Mouse (Mus musculus) stomach, postnatal 0 days (tissue): ENCODE measurements around the gene Lpar4. TPM values are rescaled to one million over a fixed set of nuclear protein-coding genes. Genes with fewer than 3 reads are reported as not detected.

Experiments
- ATAC-seq: fragments of 200-750 bp; cut with Nextera tagmentation; 2 replicates; pipeline ENCODE4 v1.8.0; 2017; ENCODE audit not compliant: low FRiP score, low TSS enrichment
- DNase-seq: peaks from one replicate; pipeline ENCODE4 v3.0.0-alpha.2; 2016; ENCODE audit warnings: low spot score
- H3K27ac ChIP-seq: fragments of 300-500 bp; sonication (generic); replicated peaks from 2 replicates; pipeline ENCODE4 v1.5.1; 2014; ENCODE audit warnings: mild to moderate bottlenecking, control low read depth
- H3K27me3 ChIP-seq: fragments of 300-500 bp; sonication (generic); 2 replicates; pipeline ENCODE4 v1.6.1; 2014; ENCODE audit warnings: low read length; ENCODE audit not compliant: control insufficient read depth, insufficient read depth
- H3K36me3 ChIP-seq: fragments of 300-500 bp; sonication (generic); 2 replicates; pipeline ENCODE4 v1.6.1; 2014; ENCODE audit warnings: low read length, mixed read lengths; ENCODE audit not compliant: control insufficient read depth, insufficient read depth
- H3K4me1 ChIP-seq: fragments of 300-500 bp; sonication (generic); replicated peaks from 2 replicates; pipeline ENCODE4 v1.6.1; 2014; ENCODE audit warnings: antibody characterized with exemption; ENCODE audit not compliant: control insufficient read depth, insufficient read depth
- H3K4me2 ChIP-seq: fragments of 300-500 bp; sonication (generic); replicated peaks from 2 replicates; pipeline ENCODE4 v1.6.1; 2014; ENCODE audit warnings: low read depth, mild to moderate bottlenecking, control low read depth, moderate library complexity
- H3K4me3 ChIP-seq: fragments of 300-500 bp; sonication (generic); 2 replicates; pipeline ENCODE4 v1.5.1; 2014; ENCODE audit warnings: low read depth, low read length, control low read depth
- H3K9ac ChIP-seq: fragments of 300-500 bp; sonication (generic); 2 replicates; pipeline ENCODE4 v1.6.1; 2014; ENCODE audit warnings: mild to moderate bottlenecking, low read length, control low read depth, mixed read lengths
- H3K9me3 ChIP-seq: fragments of 300-500 bp; sonication (generic); 2 replicates; pipeline ENCODE4 v1.6.1; 2016; ENCODE audit warnings: low read length; ENCODE audit not compliant: control insufficient read depth
- CTCF ChIP-seq: IDR thresholded peaks from 2 replicates; pipeline ENCODE4 v1.5.1; 2016; ENCODE audit warnings: antibody characterized with exemption, low read depth, mild to moderate bottlenecking, moderate library complexity
- EP300 ChIP-seq: optimal IDR thresholded peaks from 2 replicates; pipeline ENCODE3; 2016; ENCODE audit warnings: antibody characterized with exemption
- WGBS: fragments of 180-500 bp; shearing (Covaris S2); extraction: QIAGEN DNeasy Blood & Tissue Kit; methylation state at CpG from one replicate; pipeline ENCODE4 v1.1.7; 2014; 5-methylcytosine and 5-hydroxymethylcytosine counted together
- polyA plus RNA-seq: library from polyadenylated mRNA; unstranded; fragments of >200 nt; fragmentation: Nextera tagmentation; extraction: Ambion mirVana; gene quantifications from 2 replicates; pipeline ENCODE4 v1.2.1, GENCODE M21; 2015

Lpar4 gene
- polyA plus RNA-seq: 6.9 and 7.1 TPM in 2 replicates

GRCm38 (mm10) chrX:106920175-106920827 lies at the start of gene Lpar4:
Lpar4 (plus strand) TSS chrX:106920625.
- Histone ChIP-seq H3K9me3 (no peaks in the 10 kb centered on the region), H3K4me2 (peak within 1 kb of the TSS; percentile 46), H3K27me3 (no peaks in the 10 kb centered on the region), H3K27ac (peak within 1 kb of the TSS; percentile 30), H3K4me3 (peak within 1 kb of the TSS; percentile 33), H3K36me3 (no peaks in the 10 kb centered on the region), H3K9ac (peak within 1 kb of the TSS; percentile 28), H3K4me1 (no peaks in the 10 kb centered on the region)
- no peak for ATAC-seq
- peak; percentile 22 for DNase-seq
- TF ChIP-seq EP300: no peak
- TF ChIP-seq CTCF: no peak
- WGBS: 11% methylated on average over 11 of the region's 11 CpGs

- Histone ChIP-seq H3K4me3 (no peak overlapping the region), H3K4me1 (no peaks in the 10 kb centered on the region), H3K27ac (0 out of 2 replicates have a peak overlapping the region, but pooled peaks have one; percentile 18), H3K9me3 (no peaks in the 10 kb centered on the region), H3K9ac (no peak overlapping the region), H3K4me2 (no peak overlapping the region), H3K36me3 (no peaks in the 10 kb centered on the region), H3K27me3 (no peaks in the 10 kb centered on the region)
- ATAC-seq (no peak), DNase-seq (no peak)
- WGBS: 38% methylated on average over 3 of the region's 3 CpGs
- TF ChIP-seq EP300 (no peak), CTCF (no peak)
These were observed 49.0 kb upstream of the Lpar4 start for GRCm38 (mm10) chrX:106871426-106871825.

DNA sequence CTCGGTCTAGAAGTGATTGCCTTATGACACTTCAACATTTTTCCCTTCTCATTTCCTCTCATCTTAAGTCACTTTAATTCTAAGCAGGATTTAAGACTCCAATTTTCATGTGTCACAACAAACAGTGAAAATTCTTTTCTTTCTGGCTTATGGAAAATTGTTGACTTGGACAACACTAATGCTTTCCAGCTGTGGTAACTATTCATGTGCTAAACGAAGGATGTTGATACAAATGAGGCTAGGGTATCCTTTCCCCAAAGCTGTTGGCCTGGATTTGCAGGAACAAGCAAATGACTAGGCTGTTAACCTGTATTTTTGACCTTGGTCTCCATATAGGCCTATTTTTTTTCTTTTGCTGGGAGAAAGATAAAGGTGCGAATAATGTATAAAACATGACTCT lies 48.5 kb upstream of the Lpar4 start:
- Histone ChIP-seq H3K36me3 (no peaks in the 10 kb centered on the region), H3K27me3 (no peaks in the 10 kb centered on the region), H3K4me2 (no peak overlapping the region), H3K27ac (no peak overlapping the region), H3K4me3 (no peak overlapping the region), H3K9me3 (no peaks in the 10 kb centered on the region), H3K9ac (no peak overlapping the region), H3K4me1 (no peaks in the 10 kb centered on the region)
- DNase-seq (no peak), ATAC-seq (no peak)
- 39% methylated on average over 3 of the region's 3 CpGs for WGBS
- TF ChIP-seq EP300 (no peak), CTCF (no peak)

- ATAC-seq (no peak), DNase-seq (no peak)
- Histone ChIP-seq H3K4me2 (no peak overlapping the region), H3K4me1 (no peaks in the 10 kb centered on the region), H3K9ac (no peak overlapping the region), H3K9me3 (no peaks in the 10 kb centered on the region), H3K4me3 (no peak overlapping the region), H3K36me3 (no peaks in the 10 kb centered on the region), H3K27me3 (no peaks in the 10 kb centered on the region), H3K27ac (no peak overlapping the region)
- WGBS: 33% methylated on average over 4 of the region's 4 CpGs
- TF ChIP-seq EP300 (no peak), CTCF (no peak)
These were observed 48.1 kb upstream of the Lpar4 start for GRCm38 (mm10) chrX:106872315-106872714.

DNA sequence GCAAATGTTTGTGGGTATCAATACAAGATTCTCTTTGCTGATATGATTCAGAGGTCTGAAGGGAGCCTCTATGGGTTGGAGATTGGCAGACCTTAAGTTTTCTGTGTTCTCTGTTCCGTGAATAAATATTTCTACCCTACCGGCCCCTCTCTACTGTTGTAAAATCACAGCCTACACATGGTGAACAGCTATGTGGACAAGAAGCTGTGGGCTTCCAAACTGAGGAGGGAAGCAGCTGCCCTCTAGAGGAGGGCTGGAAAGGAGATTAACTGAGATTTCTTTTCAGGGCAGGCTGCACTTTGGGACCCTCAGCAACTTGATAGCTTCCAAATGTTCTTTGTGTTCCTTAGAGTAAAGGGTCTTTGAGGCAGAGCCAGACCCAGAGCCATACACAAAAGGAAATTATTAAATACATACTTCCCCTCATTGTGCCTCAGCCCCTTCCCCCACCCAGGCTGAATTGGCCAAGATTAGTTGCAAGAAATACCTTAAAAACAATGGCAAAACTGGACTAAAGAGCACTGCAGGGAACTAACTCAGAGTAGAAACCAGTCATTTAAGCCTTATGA lies 22.6 kb upstream of the Lpar4 start:
- no peak overlapping the region for H3K4me2 ChIP-seq
- ATAC-seq (no peak), DNase-seq (no peak)
- H3K9ac ChIP-seq: no peak overlapping the region
- no peak overlapping the region for H3K4me3 ChIP-seq
- no peaks in the 10 kb centered on the region for H3K9me3 ChIP-seq
- H3K36me3 ChIP-seq: no peaks in the 10 kb centered on the region
- H3K4me1 ChIP-seq: no peaks in the 10 kb centered on the region
- no peaks in the 10 kb centered on the region for H3K27me3 ChIP-seq
- TF ChIP-seq EP300 (no peak), CTCF (peak; percentile 46)
- H3K27ac ChIP-seq: no peak overlapping the region
- 55% methylated on average over 2 of the region's 2 CpGs for WGBS
